Mouse (Mus musculus) hindbrain, embryonic 15.5 days (tissue): ENCODE measurements at regions not wholly inside any gene's neighbourhood (a gene's known extent, or its start where the extent isn't known, plus 50 kb on each side); places are given as distances from the start of the nearest gene placed in this dataset.

Experiments
- ATAC-seq: fragments of 200-750 bp; cut with Nextera tagmentation; 2 replicates; pipeline ENCODE4 v1.8.0; 2017; ENCODE audit warnings: low read depth, moderate number of reproducible peaks, moderate TSS enrichment; ENCODE audit not compliant: low FRiP score
- H3K27ac ChIP-seq: fragments of 300-500 bp; sonication (generic); replicated peaks from 2 replicates; pipeline ENCODE4 v1.5.1; 2015; ENCODE audit warnings: mild to moderate bottlenecking, inconsistent platforms
- H3K27me3 ChIP-seq: fragments of 300-500 bp; sonication (generic); 2 replicates; pipeline ENCODE4 v1.6.1; 2015; ENCODE audit warnings: control low read depth, inconsistent platforms
- H3K36me3 ChIP-seq: fragments of 300-500 bp; sonication (generic); 2 replicates; pipeline ENCODE4 v1.6.1; 2015; ENCODE audit warnings: control low read depth, inconsistent platforms
- H3K4me1 ChIP-seq: fragments of 300-500 bp; sonication (generic); replicated peaks from 2 replicates; pipeline ENCODE4 v1.6.1; 2015; ENCODE audit warnings: control low read depth, inconsistent platforms
- H3K4me2 ChIP-seq: fragments of 300-500 bp; sonication (generic); 2 replicates; pipeline ENCODE4 v1.6.1; 2015; ENCODE audit warnings: moderate library complexity, mild to moderate bottlenecking, inconsistent platforms
- H3K4me3 ChIP-seq: fragments of 300-500 bp; sonication (generic); 2 replicates; pipeline ENCODE4 v1.5.1; 2015; ENCODE audit warnings: mild to moderate bottlenecking, inconsistent platforms
- H3K9ac ChIP-seq: fragments of 300-500 bp; sonication (generic); 2 replicates; pipeline ENCODE4 v1.6.1; 2015; ENCODE audit warnings: inconsistent platforms
- H3K9me3 ChIP-seq: fragments of 300-500 bp; sonication (generic); 2 replicates; pipeline ENCODE4 v1.6.1; 2016; ENCODE audit warnings: control low read depth, inconsistent platforms
- WGBS: fragments of 180-500 bp; shearing (Covaris S2); methylation state at CpG from one replicate; pipeline ENCODE4 v1.1.7; 2015; 5-methylcytosine and 5-hydroxymethylcytosine counted together

DNA sequence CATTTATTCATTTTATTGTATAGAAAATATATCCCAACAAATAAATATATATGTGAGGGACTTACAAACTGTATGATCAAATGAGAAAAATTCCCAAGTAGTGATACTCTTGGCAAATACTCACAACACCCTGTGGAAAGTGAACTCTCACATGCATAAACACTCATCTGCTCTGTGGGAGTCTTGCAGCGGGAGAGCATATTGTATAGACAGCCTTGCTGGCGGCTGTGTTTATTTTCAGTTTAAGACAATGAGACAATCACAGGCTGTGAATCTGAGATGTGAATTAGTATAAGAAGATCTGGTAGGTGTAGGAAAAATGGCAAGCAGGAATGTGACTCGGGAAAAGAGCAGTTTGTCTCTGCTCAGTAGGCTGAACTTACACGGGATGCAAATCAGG, 2841.7 kb downstream of the Poteg start:
- Histone ChIP-seq H3K4me2 (no peak overlapping the region), H3K27me3 (no peaks in the 10 kb centered on the region), H3K36me3 (no peaks in the 10 kb centered on the region), H3K4me3 (no peak overlapping the region), H3K27ac (no peak overlapping the region), H3K9me3 (no peaks in the 10 kb centered on the region), H3K4me1 (no peaks in the 10 kb centered on the region), H3K9ac (no peak overlapping the region)
- ATAC-seq: no peak
- 35% methylated on average over 4 of the region's 4 CpGs for WGBS

DNA sequence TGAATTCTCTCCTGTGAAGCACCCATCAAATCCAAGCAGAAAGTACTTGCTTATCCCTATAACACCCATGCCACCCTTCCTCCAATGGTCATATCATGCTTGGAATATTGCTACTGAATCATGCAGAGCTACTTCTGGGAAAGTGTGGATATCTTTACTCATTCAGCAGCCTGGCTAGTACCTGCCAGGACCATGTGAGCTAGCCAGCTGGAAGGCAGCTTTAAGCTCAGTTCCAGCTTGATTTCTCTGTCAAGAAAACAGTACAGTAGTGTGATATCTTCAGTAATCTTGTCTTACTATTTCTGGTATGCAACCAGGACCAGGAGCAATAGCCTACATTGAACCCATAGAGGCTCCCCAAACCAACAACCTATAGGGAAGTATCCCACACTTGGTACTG, 2883.7 kb downstream of the Poteg start:
- H3K27me3 ChIP-seq: no peaks in the 10 kb centered on the region
- H3K9me3 ChIP-seq: no peaks in the 10 kb centered on the region
- H3K4me1 ChIP-seq: no peaks in the 10 kb centered on the region
- no peak overlapping the region for H3K4me2 ChIP-seq
- H3K27ac ChIP-seq: no peak overlapping the region
- H3K4me3 ChIP-seq: no peak overlapping the region
- no peaks in the 10 kb centered on the region for H3K36me3 ChIP-seq
- no peak for ATAC-seq
- H3K9ac ChIP-seq: no peak overlapping the region

DNA sequence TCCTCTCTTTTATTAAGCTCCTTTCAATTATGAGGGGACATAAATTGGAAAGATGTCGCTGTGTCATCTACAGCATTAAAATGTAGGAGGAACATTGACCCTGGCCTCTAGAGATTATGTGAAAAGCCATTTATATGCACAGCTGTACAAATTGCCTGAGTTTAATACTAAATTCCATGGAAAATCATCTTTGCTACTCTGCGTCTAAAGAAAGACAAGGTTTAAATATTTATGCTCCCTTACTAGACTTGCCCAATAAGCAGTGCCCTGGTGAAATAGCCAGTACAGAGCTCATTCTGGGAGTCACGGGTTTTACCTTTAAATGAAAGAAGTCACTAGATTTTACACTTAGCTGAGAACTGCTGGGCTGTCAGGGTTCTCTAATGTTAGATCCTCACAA, 2885.9 kb downstream of the Poteg start:
- Histone ChIP-seq H3K27me3 (no peaks in the 10 kb centered on the region), H3K36me3 (no peaks in the 10 kb centered on the region), H3K4me3 (no peak overlapping the region), H3K4me2 (no peak overlapping the region), H3K9me3 (no peaks in the 10 kb centered on the region), H3K27ac (no peak overlapping the region), H3K4me1 (no peaks in the 10 kb centered on the region), H3K9ac (no peak overlapping the region)
- no peak for ATAC-seq
- WGBS: 45% methylated on average over 3 of the region's 3 CpGs

GRCm38 (mm10) chr8:30359464-30359863, 2912.0 kb downstream of the Poteg start:
- no peak overlapping the region for H3K4me3 ChIP-seq
- no peaks in the 10 kb centered on the region for H3K4me1 ChIP-seq
- no peaks in the 10 kb centered on the region for H3K27me3 ChIP-seq
- no peaks in the 10 kb centered on the region for H3K9me3 ChIP-seq
- H3K36me3 ChIP-seq: no peaks in the 10 kb centered on the region
- no peak overlapping the region for H3K9ac ChIP-seq
- no peak for ATAC-seq
- 90% methylated on average over 1 of the region's 1 CpGs for WGBS
- no peak overlapping the region for H3K27ac ChIP-seq
- no peak overlapping the region for H3K4me2 ChIP-seq

GRCm38 (mm10) chr8:30365721-30366120, 2918.3 kb downstream of the Poteg start:
- WGBS: 75% methylated on average over 2 of the region's 2 CpGs
- no peak overlapping the region for H3K27ac ChIP-seq

GRCm38 (mm10) chr8:30391936-30392335, 2944.5 kb downstream of the Poteg start:
- WGBS: 78% methylated on average over 2 of the region's 2 CpGs
- Histone ChIP-seq H3K9me3 (no peaks in the 10 kb centered on the region), H3K4me1 (no peaks in the 10 kb centered on the region), H3K27ac (no peak overlapping the region), H3K36me3 (no peaks in the 10 kb centered on the region), H3K9ac (no peak overlapping the region), H3K4me2 (no peak overlapping the region), H3K27me3 (no peaks in the 10 kb centered on the region), H3K4me3 (no peak overlapping the region)
- no peak for ATAC-seq

More at GRCm38 (mm10) chr8:30365721-30366120, 2918.3 kb downstream of the Poteg start:
- Histone ChIP-seq H3K4me3 (no peak overlapping the region), H3K4me1 (no peaks in the 10 kb centered on the region), H3K9me3 (no peaks in the 10 kb centered on the region), H3K27me3 (no peaks in the 10 kb centered on the region), H3K9ac (no peak overlapping the region), H3K4me2 (no peak overlapping the region), H3K36me3 (no peaks in the 10 kb centered on the region)
- no peak for ATAC-seq

DNA sequence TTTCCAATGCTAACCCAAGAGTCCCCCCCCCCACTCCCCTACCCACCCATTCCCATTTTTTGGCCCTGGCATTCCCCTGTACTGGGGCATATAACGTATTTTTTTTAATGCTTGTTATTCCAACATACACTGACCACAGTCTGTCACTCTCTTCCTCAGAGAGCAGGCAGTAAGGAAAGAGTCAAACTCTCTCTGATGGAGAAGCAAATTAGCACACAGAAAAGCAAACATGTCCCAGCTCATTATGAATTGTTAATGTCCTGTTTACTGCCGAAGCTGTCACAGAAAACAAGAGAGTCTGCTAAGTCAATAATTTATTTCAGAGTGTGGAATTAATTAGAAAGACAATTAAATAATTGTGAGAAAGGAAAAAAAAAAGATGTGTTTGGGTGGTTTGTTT, 2989.1 kb upstream of the 5930422O12Rik start:
- ATAC-seq: no peak
- H3K4me1 ChIP-seq: no peaks in the 10 kb centered on the region
- H3K36me3 ChIP-seq: no peaks in the 10 kb centered on the region
- no peak overlapping the region for H3K4me3 ChIP-seq
- H3K27me3 ChIP-seq: no peaks in the 10 kb centered on the region
- H3K27ac ChIP-seq: no peak overlapping the region
- H3K4me2 ChIP-seq: no peak overlapping the region
- WGBS: 44% methylated on average over 2 of the region's 2 CpGs
- H3K9ac ChIP-seq: no peak overlapping the region
- no peaks in the 10 kb centered on the region for H3K9me3 ChIP-seq

DNA sequence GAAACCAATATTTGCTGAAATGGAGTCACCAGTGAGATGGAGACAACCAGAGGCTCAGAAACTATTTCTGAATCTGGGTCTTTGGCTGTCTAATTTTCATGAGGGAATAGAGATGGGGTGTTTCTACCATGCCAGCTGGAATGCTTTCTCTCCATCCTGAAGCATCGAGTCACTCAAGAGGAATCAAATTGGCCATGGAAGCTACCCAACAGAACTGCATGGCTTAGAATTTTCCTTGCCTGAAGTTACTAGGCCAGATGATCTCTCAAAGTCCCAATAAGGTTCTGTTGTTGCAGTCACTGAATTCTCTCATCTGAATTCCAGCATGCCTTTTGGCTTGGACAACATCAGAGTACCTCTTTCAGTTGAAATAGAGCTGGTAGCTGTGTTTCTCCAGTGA, 2986.7 kb upstream of the 5930422O12Rik start:
- no peaks in the 10 kb centered on the region for H3K27me3 ChIP-seq
- no peak for ATAC-seq
- 77% methylated on average over 1 of the region's 1 CpGs for WGBS
- H3K27ac ChIP-seq: no peak overlapping the region
- no peaks in the 10 kb centered on the region for H3K9me3 ChIP-seq
- no peaks in the 10 kb centered on the region for H3K36me3 ChIP-seq
- no peaks in the 10 kb centered on the region for H3K4me1 ChIP-seq
- no peak overlapping the region for H3K9ac ChIP-seq
- no peak overlapping the region for H3K4me3 ChIP-seq
- no peak overlapping the region for H3K4me2 ChIP-seq

DNA sequence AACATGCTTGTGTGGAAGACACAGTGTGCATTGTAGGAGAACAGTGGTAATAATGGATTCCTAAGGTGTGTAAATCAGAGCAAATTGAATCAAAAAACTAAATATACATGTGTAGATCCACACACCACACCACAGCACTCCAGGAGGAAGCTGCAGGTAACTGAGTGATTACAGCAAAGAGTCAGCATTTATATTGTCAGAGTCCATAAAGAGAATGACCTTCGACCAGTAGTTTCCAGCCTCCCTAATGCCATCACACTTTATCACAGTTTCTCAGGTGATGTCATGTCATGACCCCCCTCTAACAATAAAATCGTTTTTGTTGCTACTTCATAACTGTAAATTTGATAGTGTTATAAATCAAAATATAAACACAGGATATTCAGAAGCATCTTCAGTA, 2984.6 kb upstream of the 5930422O12Rik start:
- H3K4me3 ChIP-seq: no peak overlapping the region
- no peak overlapping the region for H3K4me2 ChIP-seq
- no peaks in the 10 kb centered on the region for H3K27me3 ChIP-seq
- no peak overlapping the region for H3K27ac ChIP-seq
- H3K4me1 ChIP-seq: no peaks in the 10 kb centered on the region
- WGBS: 82% methylated on average over 2 of the region's 2 CpGs
- no peaks in the 10 kb centered on the region for H3K36me3 ChIP-seq
- no peaks in the 10 kb centered on the region for H3K9me3 ChIP-seq
- no peak for ATAC-seq
- H3K9ac ChIP-seq: no peak overlapping the region

DNA sequence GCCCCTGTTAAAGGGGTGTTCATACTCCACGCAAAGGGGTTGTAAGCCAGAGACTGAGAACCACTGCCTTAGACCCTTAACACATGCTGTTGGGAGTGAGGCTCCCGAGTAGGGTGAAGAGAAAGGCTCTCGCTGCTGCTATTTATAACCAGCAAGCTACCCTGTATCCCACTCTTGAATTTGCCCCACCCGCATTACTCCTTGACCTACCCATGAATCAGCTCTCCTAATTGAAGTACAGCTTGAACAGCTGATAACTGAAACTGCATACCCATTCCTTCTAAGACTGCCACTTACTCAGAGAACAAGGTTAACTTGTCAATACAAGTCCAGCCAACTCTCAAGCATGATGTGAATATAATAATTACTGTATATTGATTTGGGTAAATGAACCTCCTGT, 2984.2 kb upstream of the 5930422O12Rik start:
- Histone ChIP-seq H3K4me1 (no peaks in the 10 kb centered on the region), H3K27me3 (no peaks in the 10 kb centered on the region), H3K27ac (no peak overlapping the region), H3K9ac (no peak overlapping the region), H3K4me3 (no peak overlapping the region), H3K36me3 (no peaks in the 10 kb centered on the region), H3K9me3 (no peaks in the 10 kb centered on the region), H3K4me2 (no peak overlapping the region)
- no peak for ATAC-seq
- WGBS: 89% methylated on average over 4 of the region's 4 CpGs

DNA sequence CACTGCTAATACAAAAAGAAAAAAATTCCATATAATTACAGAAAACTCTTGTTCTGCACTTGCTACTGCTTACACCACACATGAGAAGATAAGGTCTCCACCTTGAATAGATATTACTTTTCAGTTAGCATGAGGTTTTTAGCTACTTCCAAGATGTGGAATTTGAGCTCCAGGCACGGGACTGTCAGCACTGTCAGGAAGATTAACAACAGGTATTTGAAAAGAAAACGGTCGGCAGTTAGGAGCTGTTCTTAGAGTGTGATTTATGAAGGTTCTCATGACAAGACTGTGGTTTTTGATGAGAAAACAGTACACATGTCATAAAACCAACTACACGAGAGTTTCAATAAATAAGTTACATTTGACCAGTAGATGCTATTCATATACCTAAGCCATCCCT, 2970.4 kb upstream of the 5930422O12Rik start:
- Histone ChIP-seq H3K27ac (no peak overlapping the region), H3K36me3 (no peaks in the 10 kb centered on the region), H3K4me1 (no peaks in the 10 kb centered on the region), H3K9ac (no peak overlapping the region), H3K27me3 (no peaks in the 10 kb centered on the region), H3K9me3 (no peaks in the 10 kb centered on the region), H3K4me3 (no peak overlapping the region), H3K4me2 (no peak overlapping the region)
- ATAC-seq: no peak
- WGBS: 63% methylated on average over 4 of the region's 4 CpGs

GRCm38 (mm10) chr8:30482956-30483355, 2945.6 kb upstream of the 5930422O12Rik start:
- H3K9me3 ChIP-seq: no peaks in the 10 kb centered on the region
- H3K27me3 ChIP-seq: no peaks in the 10 kb centered on the region
- no peak overlapping the region for H3K27ac ChIP-seq
- H3K4me1 ChIP-seq: no peaks in the 10 kb centered on the region
- ATAC-seq: no peak
- H3K36me3 ChIP-seq: no peaks in the 10 kb centered on the region
- no peak overlapping the region for H3K4me3 ChIP-seq
- WGBS: 31% methylated on average over 3 of the region's 3 CpGs
- H3K4me2 ChIP-seq: no peak overlapping the region
- H3K9ac ChIP-seq: no peak overlapping the region

GRCm38 (mm10) chr8:30494851-30495355, 2933.6 kb upstream of the 5930422O12Rik start:
- no peaks in the 10 kb centered on the region for H3K36me3 ChIP-seq
- no peaks in the 10 kb centered on the region for H3K27me3 ChIP-seq
- 51% methylated on average over 6 of the region's 6 CpGs for WGBS
- H3K4me2 ChIP-seq: no peak overlapping the region
- ATAC-seq: no peak
- no peak overlapping the region for H3K4me3 ChIP-seq
- no peaks in the 10 kb centered on the region for H3K4me1 ChIP-seq
- H3K27ac ChIP-seq: no peak overlapping the region
- no peaks in the 10 kb centered on the region for H3K9me3 ChIP-seq
- no peak overlapping the region for H3K9ac ChIP-seq
